In genomic region chr4:86201766-86202165, GRCm38 (mm10) we compare ENCODE assay signal across 19 mouse cellular contexts.
DNase-seq lines count a peak whose midpoint lies in the region; ATAC-seq and TF ChIP-seq lines count a peak whose summit lies in the region.
"Had no signal": no experiment of that assay in that cellular context is flagged by ENCODE, and none has a peak within 500 bp of the region (broad histone marks: within the 10 kb centered on the region; RNA-seq: fewer than 3 reads in every experiment).

No protein-coding gene starts in this region.

- H3K9ac ChIP-seq in embryonic facial prominence, embryonic 13.5 days = no peak overlapping the region
- H3K9ac ChIP-seq in limb, embryonic 14.5 days (ENCODE audit: low read depth, low read length, severe bottlenecking) = no peak overlapping the region
- H3K9ac ChIP-seq: forebrain, postnatal 0 days; kidney, embryonic 15.5 days had no signal

- H3K36me3 ChIP-seq in embryonic facial prominence, embryonic 13.5 days = peaks cover 3% of the 10 kb centered on the region; the same call in 1 of the 2 replicates
- no peaks in the 10 kb centered on the region for H3K36me3 ChIP-seq in embryonic facial prominence, embryonic 10.5 days (replicated peaks)
- peaks cover 4% of the 10 kb centered on the region; the same call in 1 of the 2 replicates for H3K36me3 ChIP-seq in limb, embryonic 14.5 days (ENCODE audit: control insufficient read depth, insufficient read depth, low read length)
- H3K36me3 ChIP-seq: kidney, embryonic 15.5 days; midbrain, embryonic 10.5 days had no signal

- 0 out of 2 replicates have a peak overlapping the region, but pooled peaks have one; percentile 4 for H3K27ac ChIP-seq in embryonic facial prominence, embryonic 13.5 days
- no peak overlapping the region for H3K27ac ChIP-seq in embryonic facial prominence, embryonic 10.5 days (replicated peaks)
- H3K27ac ChIP-seq in limb, embryonic 14.5 days (replicated peaks; ENCODE audit: low read depth, low read length) = no peak overlapping the region; the same call in 1 of the 2 replicates
- H3K27ac ChIP-seq: kidney, embryonic 15.5 days; macrophage; midbrain, embryonic 10.5 days had no signal

- WGBS in embryonic facial prominence, embryonic 13.5 days = 50% methylated on average over 7 of the region's 7 CpGs
- 89% methylated on average over 7 of the region's 7 CpGs for WGBS in embryonic facial prominence, embryonic 10.5 days
- WGBS in limb, embryonic 14.5 days = 49% methylated on average over 7 of the region's 7 CpGs

- peaks cover 6% of the 10 kb centered on the region; the same call in 1 of the 2 replicates for H3K4me1 ChIP-seq in embryonic facial prominence, embryonic 13.5 days
- no peaks in the 10 kb centered on the region for H3K4me1 ChIP-seq in embryonic facial prominence, embryonic 10.5 days
- H3K4me1 ChIP-seq in limb, embryonic 14.5 days (ENCODE audit: control insufficient read depth, insufficient read depth, low read length) = no peaks in the 10 kb centered on the region
- H3K4me1 ChIP-seq: midbrain, embryonic 10.5 days had no signal

- ATAC-seq in embryonic facial prominence, embryonic 13.5 days (ENCODE audit: insufficient number of reproducible peaks, insufficient read depth, low FRiP score, low TSS enrichment, low read depth) = no peak
- ATAC-seq in limb, embryonic 14.5 days (ENCODE audit: low FRiP score, low read depth) = no peak
- ATAC-seq: forebrain, postnatal 0 days; intestine, postnatal 0 days had no signal

- no peak for TF ChIP-seq POLR2A in limb, embryonic 14.5 days (IDR thresholded peaks at IDR 0.05; ENCODE audit: borderline replicate concordance, extremely low read depth, insufficient read depth, insufficient read length)

- H3K4me3 ChIP-seq in embryonic facial prominence, embryonic 13.5 days = no peak overlapping the region
- H3K4me3 ChIP-seq in embryonic facial prominence, embryonic 10.5 days = no peak overlapping the region
- H3K4me3 ChIP-seq in limb, embryonic 14.5 days (replicated peaks; ENCODE audit: low read length) = no peak overlapping the region
- H3K4me3 ChIP-seq: kidney, embryonic 15.5 days; midbrain, embryonic 10.5 days had no signal

- no peak overlapping the region for H3K4me2 ChIP-seq in embryonic facial prominence, embryonic 13.5 days
- H3K4me2 ChIP-seq in limb, embryonic 14.5 days (replicated peaks; ENCODE audit: low read depth, low read length, severe bottlenecking) = no peak overlapping the region
- H3K4me2 ChIP-seq: kidney, embryonic 15.5 days had no signal

- DNase-seq in embryonic facial prominence, embryonic 10.5 days (ENCODE audit: low spot score) = no peak
- DNase-seq in cerebellum, adult 18-20 months = peak; percentile 23 to 37
- peak; percentile 74 to 82 for DNase-seq in cerebellum, postnatal 14 days
- DNase-seq in limb, embryonic 14.5 days (ENCODE audit: low spot score) = peak; percentile 65
- DNase-seq in urinary bladder, postnatal 4 days (ENCODE audit: low spot score in 2 of 2) = no peak
- no peak for DNase-seq in layer of hippocampus, postnatal 10 days (ENCODE audit: low spot score in 2 of 2)
- DNase-seq: adrenal gland, postnatal 10 days; forebrain, postnatal 0 days; gastrocnemius, postnatal 36 days; kidney, postnatal 36 days; liver; right cerebral cortex, adult 18-20 months; thymus, adult 18-20 months; thymus, postnatal 36 days had no signal

- H3K27me3 ChIP-seq in embryonic facial prominence, embryonic 13.5 days = no peaks in the 10 kb centered on the region
- no peaks in the 10 kb centered on the region for H3K27me3 ChIP-seq in embryonic facial prominence, embryonic 10.5 days (replicated peaks; ENCODE audit: low read depth, poor library complexity, severe bottlenecking)
- H3K27me3 ChIP-seq in limb, embryonic 14.5 days (ENCODE audit: control insufficient read depth, insufficient read depth, low read length) = no peaks in the 10 kb centered on the region
- H3K27me3 ChIP-seq: kidney, embryonic 15.5 days had no signal

- H3K9me3 ChIP-seq in embryonic facial prominence, embryonic 13.5 days = no peaks in the 10 kb centered on the region
- no peaks in the 10 kb centered on the region for H3K9me3 ChIP-seq in embryonic facial prominence, embryonic 10.5 days
- no peaks in the 10 kb centered on the region for H3K9me3 ChIP-seq in limb, embryonic 14.5 days (ENCODE audit: control insufficient read depth, low read length)
- H3K9me3 ChIP-seq: kidney, embryonic 15.5 days had no signal

Comparison
In these comparisons a context has a peak if more than half of its experiments do, and no peak if none do; other contexts are left out.
1. DNase-seq: peak in cerebellum, adult 18-20 months (2 of 2), cerebellum, postnatal 14 days (2 of 2) and limb, embryonic 14.5 days (single experiment); none in embryonic facial prominence, embryonic 10.5 days (single experiment), urinary bladder, postnatal 4 days (0 of 2) and layer of hippocampus, postnatal 10 days (0 of 2).